Mouse (Mus musculus): ENCODE data around the gene Setd7. TPM values are rescaled to one million over a fixed set of nuclear protein-coding genes. Genes with fewer than 3 reads are reported as not detected.
A peak's percentile ranks its signal among the peaks of the same experiment; 100 is the strongest.

The Setd7 gene
- polyA plus RNA-seq, 1 experiment = 62.8 TPM

- Histone ChIP-seq H3K36me3 (ENCODE audit: control insufficient read depth, insufficient read depth, low read length) (no peaks in the 10 kb centered on the region), H3K4me3 (ENCODE audit: control insufficient read depth, insufficient read depth, low read length) (no peak overlapping the region), H3K4me1 (replicated peaks; ENCODE audit: control insufficient read depth, insufficient read depth, low read length) (no peaks in the 10 kb centered on the region), H3K27me3 (ENCODE audit: control insufficient read depth, insufficient read depth, low read length) (no peaks in the 10 kb centered on the region), H3K27ac (ENCODE audit: control insufficient read depth, insufficient read depth, low read length) (no peak overlapping the region)
- no peak for DNase-seq
- WGBS = 90% methylated on average over 19 of the region's 19 CpGs
- TF ChIP-seq POLR2A (IDR thresholded peaks at IDR 0.05; ENCODE audit: control insufficient read depth, extremely low read depth, insufficient read depth, low read length, poor library complexity) = no peak
- TF ChIP-seq CTCF (IDR thresholded peaks at IDR 0.05; ENCODE audit: borderline replicate concordance, control insufficient read depth, extremely low read depth, insufficient read depth, low read length, poor library complexity) = no peak
Measured at GRCm38 (mm10) chr3:51505465-51505864, 55.2 kb downstream of the Setd7 start.

DNA sequence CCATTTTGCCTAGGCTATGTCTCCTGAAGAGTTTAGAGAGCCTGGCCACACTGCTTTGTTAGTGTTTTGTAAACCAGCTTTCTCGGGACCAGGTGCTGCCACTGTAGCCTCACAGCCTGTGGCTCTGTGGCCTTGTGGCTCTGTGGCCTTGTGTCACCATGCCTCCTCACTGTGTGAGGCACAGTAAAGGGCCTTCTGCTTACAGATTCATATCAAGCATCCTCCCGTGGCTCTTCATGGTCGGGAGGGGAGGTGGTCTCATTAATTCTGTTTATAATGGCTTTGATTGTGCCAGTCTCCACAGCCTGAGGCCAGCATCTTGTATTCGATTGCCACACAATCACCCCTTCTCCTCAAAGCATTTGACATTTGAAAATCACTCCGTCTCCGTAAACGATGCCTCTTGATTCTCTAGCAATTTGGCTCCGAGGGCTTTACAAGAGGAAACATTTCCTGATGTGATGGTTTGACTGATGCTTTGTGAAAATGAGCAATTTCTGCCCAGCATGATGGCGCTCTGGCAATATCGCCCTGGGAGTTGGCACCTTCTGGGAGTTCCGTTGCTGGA is 56.2 kb downstream of the Setd7 start:
- no peak overlapping the region for H3K27ac ChIP-seq (ENCODE audit: control insufficient read depth, insufficient read depth, low read length)
- no peaks in the 10 kb centered on the region for H3K36me3 ChIP-seq (ENCODE audit: control insufficient read depth, insufficient read depth, low read length)
- TF ChIP-seq POLR2A (IDR thresholded peaks at IDR 0.05; ENCODE audit: control insufficient read depth, extremely low read depth, insufficient read depth, low read length, poor library complexity) (no peak), CTCF (IDR thresholded peaks at IDR 0.05; ENCODE audit: borderline replicate concordance, control insufficient read depth, extremely low read depth, insufficient read depth, low read length, poor library complexity) (no peak)
- no peaks in the 10 kb centered on the region for H3K4me1 ChIP-seq (replicated peaks; ENCODE audit: control insufficient read depth, insufficient read depth, low read length)
- no peak overlapping the region for H3K4me3 ChIP-seq (ENCODE audit: control insufficient read depth, insufficient read depth, low read length)
- no peak for DNase-seq
- 87% methylated on average over 11 of the region's 11 CpGs for WGBS
- no peaks in the 10 kb centered on the region for H3K27me3 ChIP-seq (ENCODE audit: control insufficient read depth, insufficient read depth, low read length)

- Histone ChIP-seq H3K4me1 (replicated peaks; ENCODE audit: control insufficient read depth, insufficient read depth, low read length) (no peaks in the 10 kb centered on the region), H3K36me3 (ENCODE audit: control insufficient read depth, insufficient read depth, low read length) (no peaks in the 10 kb centered on the region), H3K27me3 (ENCODE audit: control insufficient read depth, insufficient read depth, low read length) (no peaks in the 10 kb centered on the region), H3K4me3 (ENCODE audit: control insufficient read depth, insufficient read depth, low read length) (no peak overlapping the region), H3K27ac (ENCODE audit: control insufficient read depth, insufficient read depth, low read length) (no peak overlapping the region)
- WGBS = 93% methylated on average over 4 of the region's 4 CpGs
- no peak for DNase-seq
- TF ChIP-seq CTCF (IDR thresholded peaks at IDR 0.05; ENCODE audit: borderline replicate concordance, control insufficient read depth, extremely low read depth, insufficient read depth, low read length, poor library complexity) = no peak
- TF ChIP-seq POLR2A (IDR thresholded peaks at IDR 0.05; ENCODE audit: control insufficient read depth, extremely low read depth, insufficient read depth, low read length, poor library complexity) = no peak
Measured at GRCm38 (mm10) chr3:51499876-51500275, 60.8 kb downstream of the Setd7 start.

DNA sequence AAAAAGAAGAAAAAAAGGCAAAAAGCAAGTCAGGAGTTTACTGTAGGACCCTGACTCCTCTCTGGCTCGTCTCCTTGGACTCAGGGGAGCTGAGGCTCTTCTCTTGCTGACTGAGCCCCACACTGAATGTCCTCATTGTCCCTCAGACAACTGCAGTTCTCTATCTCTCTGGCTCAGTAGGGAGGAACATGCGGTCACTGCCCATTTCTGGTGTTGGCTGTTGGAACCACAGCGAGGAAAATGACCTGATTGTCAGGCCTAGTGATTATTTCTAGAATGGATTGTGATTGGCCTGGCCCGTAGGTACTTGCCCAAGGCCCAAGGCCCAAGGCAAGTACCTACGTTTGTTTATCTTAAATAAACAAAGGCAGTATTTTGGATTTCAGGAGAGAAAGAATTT is 62.0 kb downstream of the Setd7 start:
- H3K36me3 ChIP-seq (ENCODE audit: control insufficient read depth, insufficient read depth, low read length) = peaks cover 4% of the 10 kb centered on the region; the same call in 1 of the 2 replicates
- no peaks in the 10 kb centered on the region for H3K4me1 ChIP-seq (replicated peaks; ENCODE audit: control insufficient read depth, insufficient read depth, low read length)
- no peak for TF ChIP-seq CTCF (IDR thresholded peaks at IDR 0.05; ENCODE audit: borderline replicate concordance, control insufficient read depth, extremely low read depth, insufficient read depth, low read length, poor library complexity)
- no peak for TF ChIP-seq POLR2A (IDR thresholded peaks at IDR 0.05; ENCODE audit: control insufficient read depth, extremely low read depth, insufficient read depth, low read length, poor library complexity)
- DNase-seq = no peak
- WGBS = 90% methylated on average over 5 of the region's 5 CpGs
- H3K27ac ChIP-seq (ENCODE audit: control insufficient read depth, insufficient read depth, low read length) = no peak overlapping the region
- H3K4me3 ChIP-seq (ENCODE audit: control insufficient read depth, insufficient read depth, low read length) = no peak overlapping the region
- H3K27me3 ChIP-seq (ENCODE audit: control insufficient read depth, insufficient read depth, low read length) = no peaks in the 10 kb centered on the region

DNA sequence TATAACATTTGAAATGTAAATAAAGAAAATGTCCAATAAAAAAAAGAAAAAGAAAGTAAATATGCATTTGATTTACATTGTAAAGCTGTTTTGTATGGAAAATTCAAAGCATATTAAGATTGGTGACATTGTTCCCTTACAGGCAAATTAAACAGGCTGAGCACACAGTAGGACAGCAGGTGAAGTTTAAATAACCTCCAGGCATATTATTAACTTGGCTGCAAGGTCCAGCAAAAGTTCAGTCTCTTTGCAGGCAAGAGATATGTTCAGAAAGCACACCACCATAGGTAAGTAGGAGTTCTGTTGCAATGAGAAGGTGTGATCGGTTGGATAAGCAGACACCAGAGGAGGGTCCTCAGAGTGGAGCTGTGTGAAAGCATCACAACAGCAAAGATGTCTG is 62.7 kb downstream of the Setd7 start:
- Histone ChIP-seq H3K4me1 (replicated peaks; ENCODE audit: control insufficient read depth, insufficient read depth, low read length) (no peaks in the 10 kb centered on the region), H3K4me3 (ENCODE audit: control insufficient read depth, insufficient read depth, low read length) (no peak overlapping the region), H3K27ac (ENCODE audit: control insufficient read depth, insufficient read depth, low read length) (no peak overlapping the region), H3K36me3 (ENCODE audit: control insufficient read depth, insufficient read depth, low read length) (peaks cover 9% of the 10 kb centered on the region; the same call in 1 of the 2 replicates), H3K27me3 (ENCODE audit: control insufficient read depth, insufficient read depth, low read length) (no peaks in the 10 kb centered on the region)
- no peak for DNase-seq
- 97% methylated on average over 1 of the region's 1 CpGs for WGBS
- TF ChIP-seq POLR2A (IDR thresholded peaks at IDR 0.05; ENCODE audit: control insufficient read depth, extremely low read depth, insufficient read depth, low read length, poor library complexity) (no peak), CTCF (IDR thresholded peaks at IDR 0.05; ENCODE audit: borderline replicate concordance, control insufficient read depth, extremely low read depth, insufficient read depth, low read length, poor library complexity) (no peak)

- Histone ChIP-seq H3K27ac (ENCODE audit: control insufficient read depth, insufficient read depth, low read length) (no peak overlapping the region), H3K4me1 (replicated peaks; ENCODE audit: control insufficient read depth, insufficient read depth, low read length) (no peaks in the 10 kb centered on the region), H3K36me3 (ENCODE audit: control insufficient read depth, insufficient read depth, low read length) (peaks cover 9% of the 10 kb centered on the region; the same call in 1 of the 2 replicates), H3K27me3 (ENCODE audit: control insufficient read depth, insufficient read depth, low read length) (no peaks in the 10 kb centered on the region), H3K4me3 (ENCODE audit: control insufficient read depth, insufficient read depth, low read length) (no peak overlapping the region)
- TF ChIP-seq CTCF (IDR thresholded peaks at IDR 0.05; ENCODE audit: borderline replicate concordance, control insufficient read depth, extremely low read depth, insufficient read depth, low read length, poor library complexity) (no peak), POLR2A (IDR thresholded peaks at IDR 0.05; ENCODE audit: control insufficient read depth, extremely low read depth, insufficient read depth, low read length, poor library complexity) (no peak)
- DNase-seq = peak; percentile 41
- 9% methylated on average over 9 of the region's 9 CpGs for WGBS
Measured at GRCm38 (mm10) chr3:51495646-51496045, 65.0 kb downstream of the Setd7 start.

- Histone ChIP-seq H3K4me1 (replicated peaks; ENCODE audit: control insufficient read depth, insufficient read depth, low read length) (no peaks in the 10 kb centered on the region), H3K4me3 (ENCODE audit: control insufficient read depth, insufficient read depth, low read length) (no peak overlapping the region), H3K27ac (ENCODE audit: control insufficient read depth, insufficient read depth, low read length) (no peak overlapping the region), H3K27me3 (ENCODE audit: control insufficient read depth, insufficient read depth, low read length) (no peaks in the 10 kb centered on the region), H3K36me3 (ENCODE audit: control insufficient read depth, insufficient read depth, low read length) (peaks cover 9% of the 10 kb centered on the region; the same call in 1 of the 2 replicates)
- WGBS = 89% methylated on average over 2 of the region's 2 CpGs
- TF ChIP-seq POLR2A (IDR thresholded peaks at IDR 0.05; ENCODE audit: control insufficient read depth, extremely low read depth, insufficient read depth, low read length, poor library complexity) (no peak), CTCF (IDR thresholded peaks at IDR 0.05; ENCODE audit: borderline replicate concordance, control insufficient read depth, extremely low read depth, insufficient read depth, low read length, poor library complexity) (no peak)
- DNase-seq = no peak
Measured at GRCm38 (mm10) chr3:51494466-51494865, 66.2 kb downstream of the Setd7 start.

Data from thymus, adult 2 months (tissue).